Comparison of ENCODE assay signal across 17 mouse cellular contexts in genomic region chr2:115081563-115082291, GRCm38 (mm10).
DNase-seq lines count a peak whose midpoint lies in the region; ATAC-seq lines count a peak whose summit lies in the region.
"Had no signal": no experiment of that assay in that cellular context is flagged by ENCODE, and none has a peak within 500 bp of the region (broad histone marks: within the 10 kb centered on the region; RNA-seq: fewer than 3 reads in every experiment).

No protein-coding gene starts in this region.

- H3K4me1 ChIP-seq in heart, embryonic 12.5 days (replicated peaks), result peaks cover 9% of the 10 kb centered on the region; the same call in 1 of the 2 replicates
- H3K4me1 ChIP-seq in heart, embryonic 11.5 days (ENCODE audit: control insufficient read depth, insufficient read depth, low read length), result no peaks in the 10 kb centered on the region
- H3K4me1 ChIP-seq in heart, embryonic 13.5 days, result peaks cover 13% of the 10 kb centered on the region
- H3K4me1 ChIP-seq in kidney, embryonic 14.5 days (ENCODE audit: control insufficient read depth, insufficient read depth, low read length), result no peaks in the 10 kb centered on the region
- H3K4me1 ChIP-seq: embryonic facial prominence, embryonic 12.5 days; forebrain, embryonic 13.5 days; hindbrain, embryonic 15.5 days; limb, embryonic 12.5 days had no signal

- no peaks in the 10 kb centered on the region for H3K36me3 ChIP-seq in heart, embryonic 12.5 days
- H3K36me3 ChIP-seq in heart, embryonic 11.5 days (ENCODE audit: control insufficient read depth, insufficient read depth, low read length), result no peaks in the 10 kb centered on the region
- H3K36me3 ChIP-seq in heart, embryonic 13.5 days, result no peaks in the 10 kb centered on the region
- H3K36me3 ChIP-seq in kidney, embryonic 14.5 days (ENCODE audit: control insufficient read depth, insufficient read depth, low read length), result no peaks in the 10 kb centered on the region
- H3K36me3 ChIP-seq: embryonic facial prominence, embryonic 12.5 days; G1E; hindbrain, embryonic 15.5 days; limb, embryonic 12.5 days had no signal

- peak overlapping the region; percentile 33; the same call in 1 of the 2 replicates for H3K27ac ChIP-seq in heart, embryonic 12.5 days (ENCODE audit: poor library complexity, severe bottlenecking)
- H3K27ac ChIP-seq in heart, embryonic 11.5 days (ENCODE audit: low read depth, low read length), result no peak overlapping the region
- H3K27ac ChIP-seq in heart, embryonic 13.5 days (replicated peaks), result peak overlapping the region; percentile 33
- peak overlapping the region; percentile 71; the same call in 1 of the 2 replicates for H3K27ac ChIP-seq in kidney, embryonic 14.5 days (ENCODE audit: low read depth, low read length)
- H3K27ac ChIP-seq: embryonic facial prominence, embryonic 12.5 days; forebrain, embryonic 13.5 days; hindbrain, embryonic 15.5 days; limb, embryonic 12.5 days had no signal

- WGBS in heart, embryonic 12.5 days, result 56% methylated on average over 11 of the region's 11 CpGs
- 61% methylated on average over 11 of the region's 11 CpGs for WGBS in heart, embryonic 11.5 days (ENCODE audit: insufficient replicate concordance)
- 54% methylated on average over 11 of the region's 11 CpGs for WGBS in heart, embryonic 13.5 days
- 46% methylated on average over 11 of the region's 11 CpGs for WGBS in kidney, embryonic 14.5 days

- H3K27me3 ChIP-seq in heart, embryonic 12.5 days (replicated peaks), result no peaks in the 10 kb centered on the region
- H3K27me3 ChIP-seq in heart, embryonic 11.5 days (ENCODE audit: control insufficient read depth, insufficient read depth, low read length), result no peaks in the 10 kb centered on the region
- H3K27me3 ChIP-seq in heart, embryonic 13.5 days (replicated peaks), result no peaks in the 10 kb centered on the region
- no peaks in the 10 kb centered on the region for H3K27me3 ChIP-seq in kidney, embryonic 14.5 days (ENCODE audit: control insufficient read depth, insufficient read depth, low read length)
- H3K27me3 ChIP-seq: embryonic facial prominence, embryonic 12.5 days; forebrain, embryonic 13.5 days; hindbrain, embryonic 15.5 days had no signal

- H3K9ac ChIP-seq in heart, embryonic 12.5 days, result no peak overlapping the region
- no peak overlapping the region for H3K9ac ChIP-seq in heart, embryonic 11.5 days (ENCODE audit: low read depth, low read length)
- no peak overlapping the region for H3K9ac ChIP-seq in heart, embryonic 13.5 days
- no peak overlapping the region for H3K9ac ChIP-seq in kidney, embryonic 14.5 days (ENCODE audit: low read depth, low read length)
- H3K9ac ChIP-seq: embryonic facial prominence, embryonic 12.5 days; forebrain, embryonic 13.5 days; hindbrain, embryonic 15.5 days; limb, embryonic 12.5 days had no signal

- no peak overlapping the region for H3K4me3 ChIP-seq in heart, embryonic 12.5 days
- no peak overlapping the region for H3K4me3 ChIP-seq in heart, embryonic 11.5 days (ENCODE audit: low read depth, low read length)
- H3K4me3 ChIP-seq in heart, embryonic 13.5 days, result no peak overlapping the region
- no peak overlapping the region for H3K4me3 ChIP-seq in kidney, embryonic 14.5 days (ENCODE audit: low read length)
- H3K4me3 ChIP-seq: embryonic facial prominence, embryonic 12.5 days; forebrain, embryonic 13.5 days; hindbrain, embryonic 15.5 days; limb, embryonic 12.5 days; myocyte had no signal

- no peaks in the 10 kb centered on the region for H3K9me3 ChIP-seq in heart, embryonic 12.5 days (replicated peaks)
- H3K9me3 ChIP-seq in heart, embryonic 11.5 days (replicated peaks; ENCODE audit: control insufficient read depth, low read length), result no peaks in the 10 kb centered on the region
- H3K9me3 ChIP-seq in heart, embryonic 13.5 days, result no peaks in the 10 kb centered on the region
- H3K9me3 ChIP-seq in kidney, embryonic 14.5 days (ENCODE audit: control insufficient read depth, low read length), result no peaks in the 10 kb centered on the region
- H3K9me3 ChIP-seq: embryonic facial prominence, embryonic 12.5 days; forebrain, embryonic 13.5 days; G1E; hindbrain, embryonic 15.5 days; limb, embryonic 12.5 days had no signal

- peak; percentile 45; the same call in 1 of the 2 replicates for ATAC-seq in heart, embryonic 12.5 days (ENCODE audit: insufficient number of reproducible peaks, low FRiP score)
- ATAC-seq in heart, embryonic 11.5 days (replicated peaks; ENCODE audit: insufficient number of reproducible peaks, low FRiP score, low TSS enrichment), result no peak
- no peak for ATAC-seq in heart, embryonic 13.5 days (ENCODE audit: extremely low read depth, insufficient number of reproducible peaks, low FRiP score, low TSS enrichment)
- peak; percentile 76 for ATAC-seq in kidney, embryonic 14.5 days (ENCODE audit: low FRiP score, low TSS enrichment)
- ATAC-seq: forebrain, embryonic 13.5 days had no signal

- no peak overlapping the region for H3K4me2 ChIP-seq in heart, embryonic 12.5 days
- H3K4me2 ChIP-seq in heart, embryonic 11.5 days, result no peak overlapping the region
- H3K4me2 ChIP-seq in heart, embryonic 13.5 days, result no peak overlapping the region
- H3K4me2 ChIP-seq in kidney, embryonic 14.5 days (replicated peaks; ENCODE audit: low read depth, low read length), result no peak overlapping the region
- H3K4me2 ChIP-seq: embryonic facial prominence, embryonic 12.5 days; forebrain, embryonic 13.5 days; hindbrain, embryonic 15.5 days; limb, embryonic 12.5 days had no signal

- peak; percentile 48 to 70 for DNase-seq in adrenal gland, adult (ENCODE audit: inconsistent age in 2 of 2, low spot score in 1 of 2)
- DNase-seq in natural killer cell, adult 2 months (ENCODE audit: low spot score in 2 of 2), result no peak
- DNase-seq in urinary bladder, adult 18-20 months (ENCODE audit: low spot score in 2 of 2), result no peak
- DNase-seq in testis, postnatal 10 days (ENCODE audit: low spot score), result no peak
- DNase-seq: B cell, adult 2 months; cerebellum, postnatal 25 days; thymus, adult 2 months had no signal

Comparison
In these comparisons a context has a peak if more than half of its experiments do, and no peak if none do; other contexts are left out.
1. ATAC-seq: peak in heart, embryonic 12.5 days (single experiment) and kidney, embryonic 14.5 days (single experiment); none in heart, embryonic 11.5 days (single experiment) and heart, embryonic 13.5 days (single experiment).
2. DNase-seq: peak in adrenal gland, adult (2 of 2); none in natural killer cell, adult 2 months (0 of 2), urinary bladder, adult 18-20 months (0 of 2) and testis, postnatal 10 days (single experiment).